Mouse (Mus musculus) cerebellum, adult 9-11 months (tissue): ENCODE data around the gene Gm7534.
A peak's percentile ranks its signal among the peaks of the same experiment; 100 is the strongest.

Experiments
- DNase-seq: peaks from one replicate; pipeline ENCODE4 v3.0.0; 2022

Gm7534 gene

DNA sequence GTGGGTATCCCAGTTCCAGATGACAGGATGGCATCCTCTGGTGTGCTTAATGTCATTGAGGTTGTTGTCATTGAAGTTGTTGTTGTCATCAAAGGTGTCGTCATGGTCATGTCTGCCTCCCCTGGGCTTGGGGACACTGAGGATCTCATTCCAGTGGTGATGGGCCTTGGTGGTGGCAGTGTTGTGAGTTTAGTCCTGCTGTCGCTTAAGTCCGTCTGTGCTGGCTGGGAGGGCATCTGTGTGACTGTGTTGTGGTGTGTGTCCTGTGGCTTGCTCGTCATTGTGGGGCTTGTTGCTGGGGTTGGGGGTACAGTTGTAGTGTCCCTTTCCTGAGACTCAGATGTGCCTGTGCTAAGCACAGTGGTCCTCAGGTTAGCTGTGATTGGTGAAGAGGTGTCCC, at the start of gene Gm7534:
Gm7534 (minus strand) TSS at position 101 of the 400 bp plus-strand sequence.
- DNase-seq, result no peak

DNA sequence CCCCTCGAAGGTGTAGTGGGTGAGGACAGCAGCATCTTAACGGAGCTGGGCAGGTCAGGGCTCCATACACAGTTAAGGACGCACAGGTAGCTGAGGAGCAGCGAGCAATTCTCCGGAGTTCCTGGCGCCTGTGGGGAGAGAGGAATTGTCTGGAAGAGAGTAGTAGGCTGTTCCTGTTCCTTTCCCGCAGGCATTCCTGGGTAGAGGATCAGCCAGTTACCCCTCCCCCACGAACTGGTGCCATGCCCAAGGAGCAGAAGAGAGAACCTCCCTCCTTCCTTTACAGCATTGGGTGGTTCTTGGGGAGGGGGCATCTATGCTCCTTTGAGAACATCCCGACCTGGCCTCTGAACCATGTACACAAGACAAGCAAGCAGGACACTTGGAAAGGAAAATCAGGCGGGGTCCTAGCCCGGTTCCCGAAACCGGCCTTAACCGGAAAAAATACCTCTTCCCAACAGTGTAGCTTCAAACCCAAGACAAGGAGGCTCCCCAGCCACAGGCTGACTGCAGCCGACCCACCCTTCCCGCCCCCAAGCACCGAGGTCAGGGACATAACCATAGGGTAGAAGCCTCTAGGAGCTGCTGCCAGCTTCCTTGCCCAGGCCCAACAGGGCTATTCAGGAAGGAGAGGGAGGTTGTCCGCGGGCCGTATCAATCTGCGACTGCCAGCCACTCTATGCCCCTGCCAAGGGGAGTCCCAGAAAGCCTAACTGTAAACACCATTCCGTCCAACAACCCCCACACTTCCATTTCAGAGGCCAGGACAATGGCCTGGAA, 49.5 kb upstream of the Gm7534 start:
- DNase-seq, result no peak

DNA sequence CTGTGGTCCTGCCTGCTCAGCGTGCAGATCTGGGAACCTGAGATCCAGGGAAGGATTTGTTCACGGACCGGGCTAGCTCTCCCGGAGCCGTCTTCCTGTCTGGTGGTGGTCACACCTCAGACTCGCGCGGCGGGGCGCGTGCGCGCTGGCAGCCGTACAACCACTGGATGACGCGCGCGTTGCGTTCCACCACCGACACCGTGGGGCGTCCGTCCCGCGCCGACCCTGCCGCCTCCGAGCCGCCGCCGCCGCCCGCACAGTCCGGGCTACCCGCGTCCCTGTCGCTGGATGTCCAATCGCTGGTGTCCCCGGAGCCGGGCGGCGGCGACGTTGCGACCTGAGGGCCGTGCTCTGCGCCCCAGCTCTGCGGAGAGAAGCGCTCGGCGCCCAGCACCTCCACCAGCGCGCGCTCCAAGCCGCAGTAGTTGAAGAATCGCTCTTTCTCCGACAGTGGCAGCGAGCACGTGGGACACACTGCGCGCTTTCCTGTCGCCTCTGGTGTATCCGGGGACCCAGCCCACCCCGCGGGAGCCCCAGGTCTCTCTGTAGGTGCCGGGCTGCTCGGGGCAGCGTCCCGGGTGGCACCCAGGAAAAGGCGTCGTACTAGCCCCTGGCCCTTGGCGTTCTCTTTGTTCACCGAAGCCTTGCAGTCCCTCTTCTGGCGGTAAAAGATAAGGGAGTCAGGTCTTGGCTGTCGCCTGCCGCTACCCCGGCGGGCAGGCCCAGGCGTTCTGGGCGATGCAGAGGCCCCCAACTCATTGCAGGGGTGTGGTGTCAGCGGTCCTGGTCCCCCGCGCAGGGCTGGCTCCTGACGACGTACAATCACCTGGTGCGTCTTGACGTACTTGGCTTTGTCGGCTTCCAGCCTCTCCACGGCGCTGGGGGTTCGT, 48.7 kb upstream of the Gm7534 start:
- no peak for DNase-seq

DNA sequence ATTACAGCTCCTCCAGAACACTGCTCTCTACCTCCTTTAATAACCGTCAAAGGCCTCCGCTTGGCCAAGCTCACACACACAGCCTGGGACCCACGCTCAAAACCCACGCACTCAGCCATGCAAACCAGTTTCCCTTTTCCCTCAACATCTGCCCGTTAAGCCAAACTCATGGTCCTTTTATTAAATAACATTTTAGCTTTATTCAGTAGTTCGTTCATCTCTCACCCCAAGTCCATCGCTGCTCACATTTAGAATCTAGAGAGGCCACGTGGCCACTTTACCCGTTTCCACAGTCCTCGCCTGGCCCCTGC, 48.1 kb upstream of the Gm7534 start:
- DNase-seq, result no peak

DNA sequence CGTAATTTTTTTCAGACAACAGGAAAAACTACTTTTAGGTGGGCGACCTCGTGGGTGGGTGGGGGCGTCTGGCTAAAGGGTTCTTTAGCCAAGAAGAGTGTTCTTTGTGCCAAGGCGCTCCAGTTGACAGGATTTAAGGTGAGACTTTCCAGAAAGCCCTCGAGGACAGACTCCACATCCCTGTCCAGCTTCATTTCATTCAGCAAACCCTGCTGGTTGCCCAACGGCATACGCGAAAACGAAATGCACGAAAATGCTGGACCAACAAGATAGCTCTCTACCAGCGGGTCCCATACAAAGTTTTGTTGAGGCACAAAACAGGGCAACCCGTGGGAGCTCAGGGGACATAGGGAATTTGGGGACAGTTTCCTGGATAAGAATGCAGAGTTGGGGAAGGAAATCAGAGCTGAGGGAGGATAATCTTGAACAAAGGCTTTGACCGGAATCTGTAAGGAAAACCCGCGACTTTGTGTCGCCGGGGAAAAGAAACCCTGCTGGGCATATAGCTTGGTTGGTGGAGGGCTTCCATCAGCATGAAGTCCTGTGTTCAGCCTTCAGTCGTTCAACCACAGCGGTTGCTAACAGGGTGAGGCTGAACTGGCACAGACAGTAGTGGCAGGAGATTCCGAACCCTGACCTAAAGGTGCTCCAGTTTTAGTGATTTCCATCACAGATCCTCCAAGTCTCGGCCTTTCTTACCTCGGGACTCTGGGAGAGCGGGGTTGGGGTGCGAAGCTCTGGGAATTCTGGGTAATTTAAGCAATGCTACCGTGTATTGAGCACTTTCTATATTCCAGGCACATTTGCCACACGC, 47.5 kb upstream of the Gm7534 start:
- no peak for DNase-seq

DNA sequence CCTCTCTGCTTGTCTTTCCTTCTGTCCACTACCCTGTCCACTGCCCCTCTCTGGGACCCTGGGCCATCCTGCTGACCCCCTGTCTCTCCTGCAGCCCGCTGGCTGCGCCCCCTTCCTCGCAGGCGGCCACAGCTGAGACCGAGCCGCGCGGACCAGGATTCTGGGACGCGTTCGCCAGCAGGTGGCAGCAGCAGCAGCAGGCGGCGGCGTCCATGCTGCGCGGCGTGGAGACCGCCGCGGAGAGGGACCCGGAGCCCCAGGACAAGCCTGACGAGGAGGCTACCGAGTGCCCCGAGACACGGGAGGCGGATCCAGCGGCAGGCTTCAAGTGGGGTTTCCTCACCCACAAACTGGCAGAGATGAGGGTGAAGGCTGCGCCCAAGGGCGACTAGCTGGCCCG, 46.8 kb upstream of the Gm7534 start:
- DNase-seq, result no peak

DNA sequence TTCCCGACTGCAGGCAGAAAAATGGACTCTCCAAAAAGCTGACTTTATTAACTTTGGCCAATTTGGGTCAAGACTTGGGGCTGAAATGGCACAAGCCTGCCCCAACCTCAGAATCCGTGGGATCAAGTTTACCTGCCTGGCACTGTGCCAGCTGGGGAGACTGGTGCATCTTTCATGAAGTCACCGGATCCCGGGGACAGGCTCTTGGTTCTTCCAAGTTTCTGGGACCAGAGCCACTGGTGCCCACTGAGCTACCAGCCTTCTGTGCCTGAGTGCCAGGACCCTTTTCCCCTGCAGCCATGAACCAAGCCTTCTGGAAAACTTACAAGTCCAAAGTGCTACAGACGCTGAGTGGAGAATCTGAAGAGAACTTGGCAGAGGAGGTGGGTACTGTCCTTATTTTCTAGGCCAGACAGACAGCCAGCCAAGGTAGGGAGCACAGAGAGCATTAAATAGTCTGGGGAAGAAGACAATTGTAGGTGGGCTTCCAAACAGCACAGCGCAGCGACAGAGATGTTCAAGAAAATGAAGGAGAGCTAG, 44.0 kb upstream of the Gm7534 start, which contains the start of gene Gm30191:
Gm30191 (plus strand) TSS at position 217 of the 540 bp plus-strand sequence.
- DNase-seq, result no peak

DNA sequence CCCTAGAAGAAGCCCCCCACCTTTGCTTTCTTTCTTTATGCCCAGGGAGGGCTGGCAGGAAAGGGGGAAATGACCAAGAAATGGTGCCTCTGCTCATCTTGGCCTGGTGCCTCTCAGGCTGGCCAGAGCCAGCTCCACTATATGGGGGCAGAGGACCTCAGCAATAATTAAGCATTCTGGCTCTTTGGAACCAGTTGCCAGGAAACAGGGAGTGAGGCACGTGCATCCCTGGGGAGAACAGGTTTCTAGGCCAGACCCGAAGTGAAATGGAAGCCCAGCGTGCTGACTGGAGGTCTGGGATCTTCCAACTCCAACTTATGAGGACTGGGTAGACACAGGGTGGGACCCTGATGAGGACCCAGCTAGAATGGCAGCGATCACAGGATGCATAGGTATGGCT, 43.5 kb upstream of the Gm7534 start:
- no peak for DNase-seq

DNA sequence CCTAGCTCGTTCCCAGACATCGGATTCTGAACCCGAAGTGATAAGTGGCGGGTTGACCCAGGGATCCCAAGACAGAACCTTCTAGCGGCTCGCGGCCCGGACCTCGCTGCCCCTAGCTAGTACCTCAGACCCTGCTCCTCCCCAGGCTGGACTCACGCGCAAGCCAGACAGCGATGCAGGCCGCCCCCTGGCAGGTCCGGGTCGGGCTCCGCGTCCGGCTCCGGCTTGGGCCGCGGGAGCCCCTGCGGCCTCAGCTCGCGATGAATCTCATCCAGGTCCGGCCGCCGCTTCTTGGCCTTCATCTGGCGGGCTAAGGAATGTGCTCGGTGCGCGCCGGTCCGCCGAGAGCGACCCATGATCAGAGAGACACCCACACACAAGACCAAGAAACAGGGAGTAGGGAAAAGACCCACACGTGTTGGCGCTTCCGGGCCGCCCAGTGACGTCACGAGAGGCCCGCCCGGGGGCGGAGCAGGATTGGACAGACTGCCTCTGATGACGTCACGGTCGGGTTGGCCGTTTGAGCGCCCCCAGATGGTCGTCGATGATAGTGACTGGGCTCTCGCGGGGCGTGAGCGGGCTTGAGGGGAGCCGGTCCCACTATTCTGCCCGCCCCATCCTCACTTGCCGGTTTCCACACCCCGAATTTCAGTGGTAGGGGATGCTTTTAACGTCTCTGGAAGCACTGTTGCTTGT, 42.5 kb upstream of the Gm7534 start, which contains the start of gene Zfp593:
Zfp593 (minus strand) TSS at position 445 of the 696 bp plus-strand sequence.
- DNase-seq, result peak; percentile 92

DNA sequence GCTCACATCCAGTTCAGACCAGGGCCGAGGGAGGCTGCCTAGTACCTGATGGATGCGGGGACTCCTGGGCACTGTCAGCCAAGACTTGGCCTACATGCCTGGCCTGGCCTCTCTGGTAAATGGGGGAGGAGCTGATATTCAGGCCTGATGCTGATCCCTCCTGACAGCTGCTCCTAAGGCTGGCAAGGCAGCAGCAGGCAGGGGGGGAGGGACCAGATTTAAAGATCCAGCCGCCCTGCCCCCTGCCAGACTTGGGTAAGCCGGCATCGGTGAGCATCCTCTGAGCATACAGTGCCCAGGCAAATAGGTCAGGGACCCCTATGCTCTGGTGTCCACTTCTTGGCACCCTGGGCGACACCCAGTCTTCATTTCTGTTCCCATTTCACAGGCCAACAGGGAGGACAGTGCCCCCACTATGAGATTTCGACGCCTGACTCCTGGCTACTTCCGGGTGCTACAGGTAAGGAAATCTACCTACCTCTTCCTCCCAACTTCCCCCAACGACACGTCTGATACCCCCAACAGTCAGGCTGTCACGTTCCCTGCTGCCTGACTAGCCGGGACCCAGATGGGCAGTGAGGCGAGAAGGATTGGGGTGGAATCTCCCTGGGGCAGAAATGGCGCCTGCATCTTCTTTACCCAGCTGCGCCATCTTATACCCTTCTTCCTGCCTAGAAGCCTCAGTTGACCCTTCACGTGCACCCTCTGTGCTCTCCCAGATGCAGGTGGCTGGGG, 40.9 kb upstream of the Gm7534 start, which contains the start of gene E130218I03Rik:
E130218I03Rik (plus strand) TSS at position 147 of the 735 bp plus-strand sequence.
- no peak for DNase-seq

DNA sequence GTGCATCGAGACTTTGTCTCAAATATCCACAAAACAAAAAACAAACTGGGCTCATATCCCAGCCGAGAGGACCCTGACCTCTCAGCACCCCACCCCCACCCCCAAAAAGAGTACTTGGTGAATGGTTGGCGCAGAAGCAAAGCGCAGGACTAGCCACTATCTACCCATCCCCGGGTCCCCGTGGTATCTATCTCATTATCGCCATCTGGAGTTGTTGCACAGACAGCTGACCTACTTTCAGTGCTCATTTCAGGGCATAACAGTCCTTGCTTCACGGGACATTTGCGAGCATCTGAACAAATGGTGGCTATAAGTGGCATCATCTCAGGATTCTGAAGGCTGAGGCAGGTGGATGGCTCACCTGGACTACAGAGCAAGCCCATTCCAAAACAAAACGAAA, 35.9 kb upstream of the Gm7534 start:
- no peak for DNase-seq

DNA sequence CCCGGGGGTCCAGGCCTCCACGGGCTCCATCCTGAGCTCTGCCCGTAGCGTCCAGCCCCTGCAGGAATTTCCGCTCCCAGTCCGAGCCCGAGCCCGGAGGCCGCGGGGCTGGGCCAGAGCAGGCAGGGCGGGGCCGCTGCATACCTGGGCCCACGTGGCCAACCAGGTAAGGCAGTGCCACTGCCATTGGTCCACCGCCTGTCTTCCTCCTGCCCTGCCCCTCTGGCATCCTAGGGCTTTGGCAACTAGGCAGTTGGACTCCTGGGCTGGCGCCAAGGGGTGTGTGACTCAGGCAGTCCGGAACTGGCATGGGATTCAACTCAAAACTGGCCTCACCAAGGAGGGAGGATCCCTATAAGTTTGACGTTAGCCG, 35.5 kb upstream of the Gm7534 start, which contains the start of gene Cnksr1:
Cnksr1 (minus strand) TSS at position 121 of the 373 bp plus-strand sequence.
- DNase-seq, result peak; percentile 74

DNA sequence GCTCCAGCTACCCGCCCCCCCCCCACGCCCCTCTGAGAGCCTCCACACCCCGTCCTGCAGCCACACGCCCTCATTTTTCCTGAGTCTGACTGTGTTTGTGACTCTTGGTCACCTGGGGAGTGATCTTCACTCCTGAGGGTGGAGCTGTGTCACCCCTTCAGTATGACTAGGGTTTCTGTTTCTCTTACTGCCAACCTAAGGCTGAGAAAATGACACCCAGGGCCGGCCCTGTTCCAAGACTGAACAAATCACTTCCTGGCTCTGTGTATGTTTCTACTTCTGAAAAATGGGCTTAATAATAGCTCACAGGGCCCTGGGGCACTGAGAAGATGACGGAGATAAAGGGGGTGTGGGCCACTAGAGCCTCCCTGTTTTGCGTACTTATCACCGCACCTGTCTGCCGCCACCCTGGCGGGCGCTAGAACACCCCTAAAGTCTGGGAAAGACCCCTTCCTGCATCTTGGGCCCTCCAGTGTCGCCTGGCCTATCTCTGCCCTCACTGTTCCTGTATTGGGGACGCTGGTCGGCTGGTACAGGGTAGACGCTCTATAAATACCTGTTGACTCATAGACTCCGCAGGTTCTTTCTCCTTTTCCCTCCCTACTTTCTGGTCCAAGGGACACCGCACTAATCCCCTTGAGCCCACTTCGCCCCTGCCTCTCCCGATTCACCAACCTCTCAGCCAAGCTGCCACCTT, 34.9 kb upstream of the Gm7534 start:
- no peak for DNase-seq

DNA sequence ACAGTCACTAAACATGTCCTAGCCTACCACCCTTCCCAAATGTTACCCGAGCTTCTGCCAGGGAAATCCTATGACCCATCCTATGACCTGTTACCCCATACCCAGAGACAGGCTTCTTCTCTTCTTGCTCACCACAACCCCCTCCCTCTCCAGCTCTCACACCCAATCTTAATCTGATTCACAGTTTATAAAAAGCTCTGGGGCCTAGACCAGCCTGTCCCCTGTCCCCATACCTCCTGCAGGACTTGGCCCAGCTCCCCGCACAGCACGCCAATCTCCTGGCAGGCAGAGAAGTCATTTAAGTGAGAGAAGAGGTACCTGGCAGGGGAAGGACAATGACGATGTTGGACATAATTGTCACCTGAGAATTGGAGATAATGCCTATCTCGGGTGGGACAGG, 32.1 kb upstream of the Gm7534 start:
- no peak for DNase-seq

DNA sequence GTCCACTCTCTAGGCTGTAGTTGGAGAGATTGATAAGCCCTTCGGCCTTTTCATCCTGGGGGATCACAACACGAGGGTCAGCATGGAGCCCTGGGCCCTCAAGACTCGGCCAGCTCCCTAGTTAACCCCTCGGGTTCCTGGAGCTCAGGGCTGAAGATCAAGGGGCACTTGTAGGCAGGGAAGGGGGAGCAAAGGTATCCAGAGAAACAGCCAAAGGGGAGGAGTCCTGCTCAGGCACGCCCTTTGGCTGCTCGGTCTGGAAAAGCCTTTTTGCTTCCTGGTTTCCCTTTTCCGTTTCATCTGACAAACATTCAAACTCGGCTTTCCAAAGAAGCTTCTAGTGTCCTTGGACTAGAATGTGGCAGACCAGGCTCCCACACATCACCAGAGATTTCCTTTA, 27.6 kb upstream of the Gm7534 start:
- no peak for DNase-seq

DNA sequence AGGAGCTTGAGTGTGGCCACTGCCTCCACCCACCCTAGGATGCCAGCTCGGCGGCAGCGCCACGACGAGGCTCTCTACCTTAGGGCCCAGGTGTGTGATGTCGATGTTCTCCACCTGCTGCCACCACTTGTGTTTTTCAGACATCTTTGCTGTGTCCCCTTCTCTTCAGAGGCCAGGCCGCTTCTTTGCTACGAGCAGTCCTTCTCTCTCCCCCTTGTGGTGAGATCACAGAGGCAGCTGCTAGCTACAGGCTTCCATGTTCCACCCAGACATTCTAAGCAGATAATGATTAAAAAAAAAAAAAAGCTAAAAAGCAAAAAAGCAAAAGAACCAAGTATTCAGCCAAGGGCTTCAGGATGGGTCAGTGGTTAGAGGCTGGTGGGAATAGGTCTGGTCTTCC, 24.4 kb upstream of the Gm7534 start, which contains the start of gene Catsper4:
Catsper4 (minus strand) TSS at position 190 of the 400 bp plus-strand sequence.
- no peak for DNase-seq

DNA sequence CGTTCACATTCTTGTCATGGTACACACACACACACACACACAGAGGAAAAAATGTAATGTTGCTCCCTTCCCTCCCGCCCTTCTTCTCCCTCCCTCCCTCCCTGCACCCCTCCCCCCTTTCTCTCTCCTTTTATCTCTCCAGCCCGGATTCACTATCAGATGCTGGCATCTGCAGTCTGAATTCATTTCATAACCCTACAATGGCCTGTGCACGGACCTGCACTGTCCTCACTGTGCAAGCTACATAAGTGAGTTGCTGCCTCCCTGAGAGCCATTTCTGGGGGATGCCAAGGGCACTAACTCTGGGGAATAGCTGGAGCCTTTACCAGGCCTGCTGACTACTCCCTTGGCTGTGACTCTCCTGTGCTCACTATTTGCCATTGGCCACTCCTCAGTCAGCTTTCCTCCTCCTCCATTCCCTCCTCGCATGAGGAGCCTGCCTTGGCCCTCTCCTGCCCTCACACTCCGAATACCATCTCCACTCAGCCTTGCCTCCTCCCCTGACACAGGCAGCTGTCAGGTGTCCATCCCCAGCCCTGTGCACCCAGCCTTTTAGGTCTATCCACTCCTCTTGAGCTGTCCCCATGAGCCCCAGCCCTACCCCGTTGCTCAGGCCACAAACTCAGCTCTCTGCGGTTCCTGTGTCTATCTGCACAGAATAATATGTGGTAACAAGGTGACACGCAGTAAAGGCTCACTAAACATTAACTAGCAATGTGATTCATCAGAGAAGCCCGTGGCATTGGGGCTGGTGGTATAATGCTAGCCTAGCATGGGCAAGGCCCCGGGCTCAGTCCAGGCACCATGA, 20.2 kb upstream of the Gm7534 start:
- no peak for DNase-seq

DNA sequence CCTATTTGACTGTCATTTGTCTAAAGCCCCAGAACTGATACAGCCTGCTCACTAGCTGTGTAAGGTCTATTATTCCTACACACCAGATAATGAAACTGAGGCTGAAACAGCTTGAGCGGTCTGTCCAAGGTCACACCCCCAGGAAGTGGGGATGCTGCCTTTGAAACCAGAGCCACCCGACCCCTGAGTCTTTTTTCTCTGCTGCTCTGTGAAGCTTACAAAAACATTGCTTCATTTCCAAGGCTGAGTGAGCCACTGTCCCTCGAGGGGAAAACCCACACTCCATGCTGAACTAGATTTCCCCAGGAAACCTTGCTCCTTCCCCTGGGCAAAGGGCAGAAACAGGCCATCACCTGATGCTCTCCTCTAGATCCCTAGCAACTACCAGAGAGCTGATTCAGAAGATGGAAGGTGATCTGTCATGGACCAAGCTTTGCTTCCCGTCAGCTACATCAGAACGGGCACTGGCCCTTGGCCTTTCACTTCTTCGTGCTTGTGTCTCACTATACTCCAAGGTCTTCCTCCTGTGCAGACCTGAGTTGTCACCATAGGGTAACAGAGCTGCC, 3.8 kb upstream of the Gm7534 start:
- DNase-seq, result no peak

DNA sequence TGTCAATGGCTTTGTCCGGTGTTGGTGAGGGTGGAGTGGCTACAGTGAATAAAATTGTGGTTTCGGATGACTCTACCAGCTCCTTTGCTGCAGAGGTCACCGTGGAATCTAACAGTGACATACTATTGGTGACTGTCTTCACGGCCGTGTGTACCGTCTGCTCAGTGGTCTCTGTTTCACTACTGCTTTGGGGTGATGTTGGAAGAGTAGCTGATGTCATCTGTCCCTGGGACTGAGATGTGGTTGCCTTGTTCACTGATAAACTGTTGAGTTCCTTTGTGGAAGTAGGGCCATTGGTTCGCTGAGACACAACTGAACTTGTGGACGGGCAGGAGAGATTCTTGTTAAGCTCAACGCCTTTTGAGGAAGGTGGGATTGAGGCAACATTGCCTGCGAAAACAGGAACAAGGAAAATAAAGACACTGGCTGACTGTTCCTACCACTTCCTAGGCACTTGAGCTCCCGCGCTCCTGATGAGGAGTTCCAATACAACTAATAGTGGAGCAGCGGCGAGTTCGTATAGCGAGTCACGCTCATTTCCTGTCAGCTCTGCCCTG, 614 bp upstream of the Gm7534 start:
- no peak for DNase-seq
